Mouse (Mus musculus) brain, embryonic 14.5 days (tissue): ENCODE measurements around the gene Cfap43.

Experiments used
- CTCF ChIP-seq: fragments of 200-500 bp; IDR thresholded peaks from 2 replicates; pipeline ENCODE4 v1.5.1; 2012; ENCODE audit warnings: inconsistent platforms, mild to moderate bottlenecking, moderate library complexity, borderline replicate concordance; ENCODE audit not compliant: insufficient read depth, insufficient read length; ENCODE audit errors: extremely low read depth
- POLR2A ChIP-seq: fragments of 200-500 bp; IDR thresholded peaks from 2 replicates; pipeline ENCODE4 v1.6.1; 2012; ENCODE audit warnings: mild to moderate bottlenecking, inconsistent platforms, borderline replicate concordance; ENCODE audit not compliant: poor library complexity, insufficient read depth, insufficient read length, severe bottlenecking; ENCODE audit errors: extremely low read depth

- TF ChIP-seq CTCF, result no peak
- no peak for TF ChIP-seq POLR2A
These were observed 229.5 kb downstream of the Cfap43 start for GRCm38 (mm10) chr19:47689592-47689991.
